Mouse (Mus musculus) kidney, postnatal 10 days (tissue): ENCODE results near the gene Sppl2c.

Source experiments
- DNase-seq: peaks from one replicate; pipeline ENCODE4 v3.0.0; 2021; ENCODE audit warnings: mixed read lengths

Gene Sppl2c

GRCm38 (mm10) chr11:104186135-104186836 lies at the start of gene Sppl2c:
Gene Sppl2c, plus strand, starts transcription at chr11:104186327.
- DNase-seq = no peak

GRCm38 (mm10) chr11:104138976-104139375 lies 47.2 kb upstream of the Sppl2c start:
- no peak for DNase-seq

- DNase-seq = no peak
Measured at GRCm38 (mm10) chr11:104144930-104145329, 41.2 kb upstream of the Sppl2c start.

- no peak for DNase-seq
Measured at GRCm38 (mm10) chr11:104148787-104149186, 37.3 kb upstream of the Sppl2c start.

- no peak for DNase-seq
Measured at GRCm38 (mm10) chr11:104150911-104151310, 35.2 kb upstream of the Sppl2c start.

- DNase-seq = no peak
Measured at GRCm38 (mm10) chr11:104154332-104154731, 31.8 kb upstream of the Sppl2c start.

- DNase-seq = no peak
Measured at GRCm38 (mm10) chr11:104154820-104155635, 31.1 kb upstream of the Sppl2c start.

- no peak for DNase-seq
Measured at GRCm38 (mm10) chr11:104155899-104156298, 30.2 kb upstream of the Sppl2c start.

- DNase-seq = no peak
Measured at GRCm38 (mm10) chr11:104156391-104156790, 29.7 kb upstream of the Sppl2c start.

GRCm38 (mm10) chr11:104157603-104158259 lies 28.4 kb upstream of the Sppl2c start:
- DNase-seq = peak; percentile 71

- no peak for DNase-seq
Measured at GRCm38 (mm10) chr11:104158260-104158907, 27.7 kb upstream of the Sppl2c start.

GRCm38 (mm10) chr11:104159769-104160272 lies 26.3 kb upstream of the Sppl2c start:
- no peak for DNase-seq

- no peak for DNase-seq
Measured at GRCm38 (mm10) chr11:104161153-104161552, 25.0 kb upstream of the Sppl2c start.

GRCm38 (mm10) chr11:104164257-104164656 lies 21.9 kb upstream of the Sppl2c start:
- no peak for DNase-seq

GRCm38 (mm10) chr11:104171281-104171781 lies 14.8 kb upstream of the Sppl2c start:
- peak; percentile 74 for DNase-seq

- DNase-seq = no peak
Measured at GRCm38 (mm10) chr11:104178893-104179292, 7.2 kb upstream of the Sppl2c start.

GRCm38 (mm10) chr11:104179804-104180203 lies 6.3 kb upstream of the Sppl2c start:
- no peak for DNase-seq

- no peak for DNase-seq
Measured at GRCm38 (mm10) chr11:104182141-104182540, 4.0 kb upstream of the Sppl2c start.

- DNase-seq = no peak
Measured at GRCm38 (mm10) chr11:104186837-104187150, 667 bp downstream of the Sppl2c start.

- no peak for DNase-seq
Measured at GRCm38 (mm10) chr11:104187766-104188165, 1.6 kb downstream of the Sppl2c start.

- no peak for DNase-seq
Measured at GRCm38 (mm10) chr11:104190008-104190407, 3.9 kb downstream of the Sppl2c start.

- no peak for DNase-seq
Measured at GRCm38 (mm10) chr11:104195382-104195781, 9.3 kb downstream of the Sppl2c start.

GRCm38 (mm10) chr11:104195791-104196190 lies 9.7 kb downstream of the Sppl2c start:
- peak; percentile 86 for DNase-seq
